Mouse (Mus musculus) limb, embryonic 10.5 days (tissue): ENCODE data around the gene Hdhd3. TPM values are rescaled to one million over a fixed set of nuclear protein-coding genes. Genes with fewer than 3 reads are reported as not detected.
A peak's percentile ranks its signal among the peaks of the same experiment; 100 is the strongest.

ENCODE experiments used
- DNase-seq: peaks from one replicate; pipeline ENCODE4 v3.0.0-alpha.2; 2017; ENCODE audit warnings: low spot score
- H3K27ac ChIP-seq: fragments of 300-500 bp; sonication (generic); 2 replicates; pipeline ENCODE4 v1.5.1; 2016; ENCODE audit warnings: mild to moderate bottlenecking
- H3K27me3 ChIP-seq: fragments of 300-500 bp; sonication (generic); 2 replicates; pipeline ENCODE4 v1.6.1; 2016; ENCODE audit warnings: low read depth, mild to moderate bottlenecking; ENCODE audit not compliant: poor library complexity, severe bottlenecking
- H3K36me3 ChIP-seq: fragments of 300-500 bp; sonication (generic); 2 replicates; pipeline ENCODE4 v1.6.1; 2016; ENCODE audit warnings: mild to moderate bottlenecking, moderate library complexity
- H3K4me1 ChIP-seq: fragments of 300-500 bp; sonication (generic); 2 replicates; pipeline ENCODE4 v1.6.1; 2016
- H3K4me3 ChIP-seq: fragments of 300-500 bp; sonication (generic); 2 replicates; pipeline ENCODE4 v1.5.1; 2016; ENCODE audit warnings: mild to moderate bottlenecking, moderate library complexity
- H3K9me3 ChIP-seq: fragments of 300-500 bp; sonication (generic); replicated peaks from 2 replicates; pipeline ENCODE4 v1.6.1; 2016; ENCODE audit warnings: mild to moderate bottlenecking
- WGBS: fragments of 180-500 bp; shearing (Covaris S2); methylation state at CpG from one replicate; pipeline ENCODE4 v1.1.7; 2016; 5-methylcytosine and 5-hydroxymethylcytosine counted together
- polyA plus RNA-seq: library from polyadenylated mRNA; unstranded; fragments of >200 nt; fragmentation: Nextera tagmentation; extraction: Ambion mirVana; gene quantifications from 2 replicates; pipeline ENCODE4 v1.2.1, GENCODE M21; 2016

Gene Hdhd3
- polyA plus RNA-seq: 11.7 and 13.5 TPM in 2 replicates

GRCm38 (mm10) chr4:62503374-62503970 is at the start of gene Hdhd3:
Gene Hdhd3 (minus strand): TSS chr4:62503467.
- WGBS: 85% methylated on average over 3 of the region's 3 CpGs
- DNase-seq: no peak
- H3K27ac ChIP-seq: peak within 1 kb of the TSS; percentile 85
- H3K27me3 ChIP-seq: no peaks in the 10 kb centered on the region
- H3K36me3 ChIP-seq: peaks cover 29% of the 10 kb centered on the region
- H3K4me1 ChIP-seq: peaks cover 10% of the 10 kb centered on the region
- no peaks in the 10 kb centered on the region for H3K9me3 ChIP-seq
- peak within 1 kb of the TSS; percentile 74 for H3K4me3 ChIP-seq

- H3K36me3 ChIP-seq: no peaks in the 10 kb centered on the region
- H3K4me1 ChIP-seq: no peaks in the 10 kb centered on the region
- DNase-seq: no peak
- 0 out of 2 replicates have a peak, but pooled peaks cover 6% of the 10 kb centered on the region for H3K27me3 ChIP-seq
- H3K9me3 ChIP-seq: no peaks in the 10 kb centered on the region
- H3K4me3 ChIP-seq: no peak overlapping the region
- 90% methylated on average over 7 of the region's 7 CpGs for WGBS
- no peak overlapping the region for H3K27ac ChIP-seq
These were observed 48.7 kb upstream of the Hdhd3 start for GRCm38 (mm10) chr4:62551966-62552365.

- H3K27ac ChIP-seq: no peak overlapping the region
- no peaks in the 10 kb centered on the region for H3K27me3 ChIP-seq
- no peaks in the 10 kb centered on the region for H3K36me3 ChIP-seq
- no peaks in the 10 kb centered on the region for H3K9me3 ChIP-seq
- no peak overlapping the region for H3K4me3 ChIP-seq
- H3K4me1 ChIP-seq: no peaks in the 10 kb centered on the region
- DNase-seq: no peak
These were observed 41.5 kb upstream of the Hdhd3 start for GRCm38 (mm10) chr4:62544801-62545200.

GRCm38 (mm10) chr4:62543782-62544181 is 40.5 kb upstream of the Hdhd3 start:
- Histone ChIP-seq H3K4me1 (no peaks in the 10 kb centered on the region), H3K27ac (no peak overlapping the region), H3K9me3 (no peaks in the 10 kb centered on the region), H3K4me3 (no peak overlapping the region), H3K27me3 (no peaks in the 10 kb centered on the region), H3K36me3 (no peaks in the 10 kb centered on the region)
- WGBS: 85% methylated on average over 6 of the region's 6 CpGs
- no peak for DNase-seq

GRCm38 (mm10) chr4:62541802-62542201 is 38.5 kb upstream of the Hdhd3 start:
- WGBS: 66% methylated on average over 3 of the region's 3 CpGs

GRCm38 (mm10) chr4:62533729-62534128 is 30.5 kb upstream of the Hdhd3 start:
- no peaks in the 10 kb centered on the region for H3K36me3 ChIP-seq
- no peaks in the 10 kb centered on the region for H3K9me3 ChIP-seq
- DNase-seq: no peak
- H3K4me1 ChIP-seq: no peaks in the 10 kb centered on the region
- no peak overlapping the region for H3K4me3 ChIP-seq
- no peak overlapping the region; the same call in 1 of the 2 replicates for H3K27ac ChIP-seq
- WGBS: 76% methylated on average over 6 of the region's 6 CpGs
- no peaks in the 10 kb centered on the region for H3K27me3 ChIP-seq

More at GRCm38 (mm10) chr4:62541802-62542201, 38.5 kb upstream of the Hdhd3 start:
- Histone ChIP-seq H3K9me3 (no peaks in the 10 kb centered on the region), H3K4me3 (no peak overlapping the region), H3K4me1 (no peaks in the 10 kb centered on the region), H3K36me3 (no peaks in the 10 kb centered on the region), H3K27me3 (no peaks in the 10 kb centered on the region), H3K27ac (no peak overlapping the region)
- DNase-seq: no peak

- WGBS: 83% methylated on average over 4 of the region's 4 CpGs
- H3K4me3 ChIP-seq: no peak overlapping the region
- DNase-seq: no peak
- H3K36me3 ChIP-seq: peaks cover 14% of the 10 kb centered on the region
- peaks cover 12% of the 10 kb centered on the region for H3K4me1 ChIP-seq
- H3K9me3 ChIP-seq: no peaks in the 10 kb centered on the region
- H3K27ac ChIP-seq: no peak overlapping the region
- no peaks in the 10 kb centered on the region for H3K27me3 ChIP-seq
These were observed 24.4 kb upstream of the Hdhd3 start for GRCm38 (mm10) chr4:62527655-62528054.

GRCm38 (mm10) chr4:62526256-62526655 is 23.0 kb upstream of the Hdhd3 start:
- DNase-seq: no peak
- H3K27ac ChIP-seq: no peak overlapping the region
- H3K4me3 ChIP-seq: no peak overlapping the region
- peaks cover 12% of the 10 kb centered on the region for H3K4me1 ChIP-seq
- 58% methylated on average over 2 of the region's 2 CpGs for WGBS
- H3K36me3 ChIP-seq: peaks cover 23% of the 10 kb centered on the region
- no peaks in the 10 kb centered on the region for H3K27me3 ChIP-seq
- H3K9me3 ChIP-seq: no peaks in the 10 kb centered on the region

GRCm38 (mm10) chr4:62525489-62525811 is 22.2 kb upstream of the Hdhd3 start:
- Histone ChIP-seq H3K27ac (peak overlapping the region; percentile 98), H3K4me3 (peak overlapping the region; percentile 87), H3K4me1 (peaks cover 14% of the 10 kb centered on the region), H3K36me3 (peaks cover 23% of the 10 kb centered on the region), H3K27me3 (no peaks in the 10 kb centered on the region), H3K9me3 (no peaks in the 10 kb centered on the region)
- DNase-seq: no peak
- 2% methylated on average over 10 of the region's 10 CpGs for WGBS

- no peaks in the 10 kb centered on the region for H3K27me3 ChIP-seq
- WGBS: under 1% methylated on average over 59 of the region's 59 CpGs
- H3K36me3 ChIP-seq: peaks cover 23% of the 10 kb centered on the region
- peak within 1 kb of the TSS; percentile 98 for H3K27ac ChIP-seq
- no peaks in the 10 kb centered on the region for H3K9me3 ChIP-seq
- H3K4me1 ChIP-seq: peaks cover 16% of the 10 kb centered on the region
- H3K4me3 ChIP-seq: peak within 1 kb of the TSS; percentile 87
- DNase-seq: peak; percentile 95
These were observed 21.6 kb upstream of the Hdhd3 start, which contains the start of the genes Pole3 and 4933430I17Rik for GRCm38 (mm10) chr4:62524651-62525488. Gene Pole3 (minus strand): TSS chr4:62525068. Gene 4933430I17Rik (plus strand): TSS chr4:62525369.

GRCm38 (mm10) chr4:62520892-62521400 is 17.7 kb upstream of the Hdhd3 start:
- no peak for DNase-seq
- H3K4me1 ChIP-seq: peaks cover 47% of the 10 kb centered on the region
- no peak overlapping the region for H3K4me3 ChIP-seq
- no peak overlapping the region for H3K27ac ChIP-seq
- H3K36me3 ChIP-seq: peaks cover 23% of the 10 kb centered on the region
- WGBS: 91% methylated on average over 2 of the region's 2 CpGs
- H3K27me3 ChIP-seq: no peaks in the 10 kb centered on the region
- H3K9me3 ChIP-seq: no peaks in the 10 kb centered on the region

GRCm38 (mm10) chr4:62519849-62520233 is 16.6 kb upstream of the Hdhd3 start, which contains the start of gene Alad:
Gene Alad (minus strand): TSS chr4:62519918.
- H3K4me3 ChIP-seq: peak within 1 kb of the TSS; percentile 72
- H3K4me1 ChIP-seq: peaks cover 53% of the 10 kb centered on the region
- no peaks in the 10 kb centered on the region for H3K27me3 ChIP-seq
- under 1% methylated on average over 37 of the region's 37 CpGs for WGBS
- H3K36me3 ChIP-seq: peaks cover 23% of the 10 kb centered on the region
- no peaks in the 10 kb centered on the region for H3K9me3 ChIP-seq
- H3K27ac ChIP-seq: peak within 1 kb of the TSS; percentile 88
- peak; percentile 88 for DNase-seq
